ENCODE assay signal across 12 mouse cellular contexts in the genomic region with DNA sequence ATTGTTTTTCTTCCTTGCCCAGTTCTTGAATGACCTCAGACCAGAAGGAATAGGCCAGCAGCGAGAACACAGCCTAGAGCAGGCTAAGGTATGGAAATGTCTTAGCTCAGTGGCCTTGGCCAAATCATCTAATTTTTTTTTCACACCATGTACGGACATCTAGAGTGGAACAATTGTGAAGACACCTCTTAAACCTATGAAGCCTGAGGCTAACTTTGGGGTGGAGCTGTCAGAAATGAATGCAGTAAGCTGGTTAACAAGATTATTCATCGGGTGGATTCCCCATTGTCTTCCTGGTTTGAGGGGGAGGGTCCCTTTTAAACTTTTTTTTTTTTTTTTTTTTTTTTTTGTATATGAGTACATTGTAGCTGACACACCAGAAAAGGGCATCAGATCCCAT. TPM values are rescaled to one million over a fixed set of nuclear protein-coding genes. Genes with fewer than 3 reads are reported as not detected.
A peak's percentile ranks its signal among the peaks of the same experiment; 100 is the strongest.
DNase-seq lines count a peak whose midpoint lies in the region; ATAC-seq and TF ChIP-seq lines count a peak whose summit lies in the region.
"Not testable (repeated sequence)": the region's sequence is repeated elsewhere in the genome, so short reads cannot be mapped to it uniquely, and the experiment has no call there.
"Had no signal": no experiment of that assay in that cellular context is flagged by ENCODE, and none has a peak within 500 bp of the region (broad histone marks: within the 10 kb centered on the region; RNA-seq: fewer than 3 reads in every experiment).

No protein-coding gene starts in this region.

- WGBS in forebrain, embryonic 11.5 days: 60% methylated on average over 3 of the region's 3 CpGs
- WGBS in heart, embryonic 13.5 days: 76% methylated on average over 3 of the region's 3 CpGs
- 56% methylated on average over 3 of the region's 3 CpGs for WGBS in hindbrain, postnatal 0 days
- 76% methylated on average over 3 of the region's 3 CpGs for WGBS in liver, embryonic 15.5 days (ENCODE audit: insufficient replicate concordance)
- 55% methylated on average over 3 of the region's 3 CpGs for WGBS in midbrain, embryonic 15.5 days
- WGBS in stomach, embryonic 16.5 days: 59% methylated on average over 3 of the region's 3 CpGs

- TF ChIP-seq CTCF in MEL (IDR thresholded peaks at IDR 0.05 in 2 of 3, conservative IDR thresholded peaks at IDR 0.05 in 1 of 3; ENCODE audit: control insufficient read depth in 1 of 3, insufficient read depth in 1 of 3, low read depth in 2 of 3, low read length in 3 of 3, poor library complexity in 1 of 3, severe bottlenecking in 1 of 3); hindbrain, postnatal 0 days (IDR thresholded peaks at IDR 0.05; ENCODE audit: low read depth); left cerebral cortex, adult 2 months (IDR thresholded peaks at IDR 0.05): not testable (repeated sequence)

- H3K79me2 ChIP-seq in MEL (ENCODE audit: control insufficient read depth, insufficient read depth, low read length, poor library complexity): not testable (repeated sequence)

- TF ChIP-seq EP300 in MEL (IDR thresholded peaks at IDR 0.05; ENCODE audit: low read depth in 1 of 2, low read length in 2 of 2): not testable (repeated sequence)

- TF ChIP-seq RAD21 in MEL (IDR thresholded peaks at IDR 0.05; ENCODE audit: low read depth, low read length): not testable (repeated sequence)

- H3K4me2 ChIP-seq in forebrain, embryonic 11.5 days (ENCODE audit: low read depth, low read length, severe bottlenecking): peak overlapping the region; percentile 43; the same call in 1 of the 2 replicates
- H3K4me2 ChIP-seq in heart, embryonic 13.5 days: peak overlapping the region; percentile 63
- peak overlapping the region; percentile 45 for H3K4me2 ChIP-seq in hindbrain, postnatal 0 days (ENCODE audit: low read depth, low read length)
- H3K4me2 ChIP-seq in liver, embryonic 15.5 days: peak overlapping the region; percentile 71
- H3K4me2 ChIP-seq in midbrain, embryonic 15.5 days: peak overlapping the region; percentile 56
- peak overlapping the region; percentile 41 for H3K4me2 ChIP-seq in stomach, embryonic 16.5 days (ENCODE audit: low read depth, low read length)

- H3K36me3 ChIP-seq in MEL (ENCODE audit: control insufficient read depth in 1 of 2, insufficient read depth in 2 of 2, low read length in 2 of 2); forebrain, embryonic 11.5 days (ENCODE audit: control insufficient read depth, insufficient read depth, low read length); heart, embryonic 13.5 days; hindbrain, postnatal 0 days (ENCODE audit: insufficient read depth, low read length); liver, embryonic 15.5 days (replicated peaks); midbrain, embryonic 15.5 days (replicated peaks); stomach, embryonic 16.5 days (ENCODE audit: control insufficient read depth, insufficient read depth, low read length): not testable (repeated sequence)

- ATAC-seq in forebrain, embryonic 11.5 days (replicated peaks; ENCODE audit: low FRiP score); heart, embryonic 13.5 days (ENCODE audit: extremely low read depth, insufficient number of reproducible peaks, low FRiP score, low TSS enrichment); hindbrain, postnatal 0 days; liver, embryonic 15.5 days (ENCODE audit: insufficient read depth); midbrain, embryonic 15.5 days (replicated peaks); stomach, embryonic 16.5 days (ENCODE audit: insufficient read depth, low FRiP score): not testable (repeated sequence)

- peak overlapping the region; percentile 43 for H3K9ac ChIP-seq in MEL (ENCODE audit: control insufficient read depth, low read depth, low read length, poor library complexity, severe bottlenecking)
- H3K9ac ChIP-seq in forebrain, embryonic 11.5 days (ENCODE audit: low read length); hindbrain, postnatal 0 days (replicated peaks; ENCODE audit: low read length); liver, embryonic 15.5 days; stomach, embryonic 16.5 days (ENCODE audit: low read length): not testable (repeated sequence)
- H3K9ac ChIP-seq in heart, embryonic 13.5 days: peak overlapping the region; percentile 56
- peak overlapping the region; percentile 38; the same call in 1 of the 2 replicates for H3K9ac ChIP-seq in midbrain, embryonic 15.5 days

- H3K4me3 ChIP-seq in MEL (ENCODE audit: control insufficient read depth in 1 of 2, insufficient read depth in 1 of 2, low read depth in 2 of 2, low read length in 2 of 2): peak overlapping the region; percentile 24 to 44; a peak in 3 of 4 replicates
- H3K4me3 ChIP-seq in forebrain, embryonic 11.5 days (ENCODE audit: low read depth, low read length): peak overlapping the region; percentile 39
- H3K4me3 ChIP-seq in heart, embryonic 13.5 days: peak overlapping the region; percentile 53
- H3K4me3 ChIP-seq in hindbrain, postnatal 0 days (ENCODE audit: low read length): peak overlapping the region; percentile 37
- H3K4me3 ChIP-seq in left cerebral cortex, adult 2 months: peak overlapping the region; percentile 52
- H3K4me3 ChIP-seq in liver, embryonic 15.5 days (replicated peaks): peak overlapping the region; percentile 57
- H3K4me3 ChIP-seq in midbrain, embryonic 15.5 days: peak overlapping the region; percentile 50
- H3K4me3 ChIP-seq in stomach, embryonic 16.5 days (replicated peaks; ENCODE audit: low read length): not testable (repeated sequence)

- intact Hi-C loops in left cerebral cortex, adult 2 months (cut with DNase I): not testable (repeated sequence)

- not testable (repeated sequence) for H3K4me1 ChIP-seq in MEL (ENCODE audit: control insufficient read depth in 1 of 2, insufficient read depth in 2 of 2, low read length in 2 of 2); forebrain, embryonic 11.5 days (replicated peaks; ENCODE audit: control insufficient read depth, insufficient read depth, low read length); heart, embryonic 13.5 days; hindbrain, postnatal 0 days (ENCODE audit: insufficient read depth, low read length); liver, embryonic 15.5 days (replicated peaks); midbrain, embryonic 15.5 days; stomach, embryonic 16.5 days (ENCODE audit: control insufficient read depth, insufficient read depth, low read length)

- peak; percentile 26 for DNase-seq in MEL (ENCODE audit: low read depth, low spot score)
- not testable (repeated sequence) for DNase-seq in forebrain, embryonic 11.5 days (ENCODE audit: low spot score); hindbrain, postnatal 0 days (ENCODE audit: low spot score); left cerebral cortex, adult 2 months (ENCODE audit: extremely low spot score in 1 of 2, low spot score in 2 of 2)

- H3K9me3 ChIP-seq in MEL (replicated peaks; ENCODE audit: insufficient read depth, low read length); forebrain, embryonic 11.5 days (ENCODE audit: control insufficient read depth, low read length); heart, embryonic 13.5 days; hindbrain, postnatal 0 days (ENCODE audit: low read length); liver, embryonic 15.5 days (replicated peaks); midbrain, embryonic 15.5 days; stomach, embryonic 16.5 days (replicated peaks; ENCODE audit: control insufficient read depth, low read length): not testable (repeated sequence)

- H3K27ac ChIP-seq in MEL (ENCODE audit: control insufficient read depth, low read depth, low read length): peak overlapping the region; percentile 29
- not testable (repeated sequence) for H3K27ac ChIP-seq in forebrain, embryonic 11.5 days (ENCODE audit: low read depth, low read length); liver, embryonic 15.5 days (replicated peaks)
- H3K27ac ChIP-seq in heart, embryonic 13.5 days (replicated peaks): peak overlapping the region; percentile 67
- peak overlapping the region; percentile 58; the same call in 1 of the 2 replicates for H3K27ac ChIP-seq in hindbrain, postnatal 0 days
- peak overlapping the region; percentile 55 for H3K27ac ChIP-seq in left cerebral cortex, adult 2 months
- H3K27ac ChIP-seq in midbrain, embryonic 15.5 days: peak overlapping the region; percentile 71
- peak overlapping the region; percentile 38 for H3K27ac ChIP-seq in stomach, embryonic 16.5 days (ENCODE audit: low read length)

- not testable (repeated sequence) for H3K27me3 ChIP-seq in MEL (ENCODE audit: control insufficient read depth in 1 of 2, insufficient read depth in 2 of 2, low read length in 2 of 2); forebrain, embryonic 11.5 days (ENCODE audit: control insufficient read depth, insufficient read depth, low read length); heart, embryonic 13.5 days (replicated peaks); hindbrain, postnatal 0 days (ENCODE audit: insufficient read depth, low read length); liver, embryonic 15.5 days; midbrain, embryonic 15.5 days (replicated peaks); stomach, embryonic 16.5 days (ENCODE audit: control insufficient read depth, insufficient read depth, low read length)

- TF ChIP-seq POLR2A in MEL (IDR thresholded peaks at IDR 0.05; ENCODE audit: control insufficient read depth in 1 of 2, insufficient read depth in 1 of 2, low read depth in 1 of 2, low read length in 2 of 2, poor library complexity in 1 of 2): not testable (repeated sequence)

RNA-seq across cellular contexts. Expression of gene Ccl27a, which starts 0.5 kb away (rescaled TPM):
- total RNA-seq in MEL (2012; rRNA removed): 4.9 and 6.4 TPM in 2 replicates
- 10 to 100 TPM in 1 of 2 experiments, not detected in 1; 12.1 TPM for polyA plus RNA-seq in MEL (2012; ENCODE audit: insufficient read depth in 1 of 2, insufficient read length in 2 of 2, low read depth in 1 of 2, low replicate concordance in 2 of 2, missing spikeins in 1 of 2)
- 67.6 and 74.3 TPM in 2 replicates for polyA plus RNA-seq in forebrain, embryonic 11.5 days (2014; fragmentation: Nextera tagmentation; extraction: Ambion mirVana)
- polyA plus RNA-seq in heart, embryonic 13.5 days (2015; fragmentation: Nextera tagmentation; extraction: Ambion mirVana): 44.5 and 49.3 TPM in 2 replicates
- 148 and 223 TPM in 2 replicates for total RNA-seq in hindbrain, postnatal 0 days (2014; rRNA removed)
- 289 and 292 TPM in 2 replicates for polyA plus RNA-seq in hindbrain, postnatal 0 days (2015; fragmentation: Nextera tagmentation; extraction: Ambion mirVana)
- 100 to 1,000 TPM; 250 to 265 TPM for total RNA-seq in left cerebral cortex, adult 2 months (2021)
- 7.3 and 8.2 TPM in 2 replicates for polyA plus RNA-seq in liver, embryonic 15.5 days (2015; fragmentation: Nextera tagmentation; extraction: Ambion mirVana)
- polyA plus RNA-seq in midbrain, embryonic 15.5 days (2015; fragmentation: Nextera tagmentation; extraction: Ambion mirVana): 278 and 302 TPM in 2 replicates
- 29.9 and 33.6 TPM in 2 replicates for polyA plus RNA-seq in stomach, embryonic 16.5 days (2015; fragmentation: Nextera tagmentation; extraction: Ambion mirVana)
- total RNA-seq: monocyte, adult 5-6 weeks had no signal

RNA-seq across cellular contexts. Expression of gene Sigmar1, which starts 18.5 kb away (rescaled TPM):
- total RNA-seq in MEL (2012; rRNA removed): 59.4 and 80.1 TPM in 2 replicates
- 100 to 1,000 TPM; 112 to 190 TPM for polyA plus RNA-seq in MEL (2012; ENCODE audit: insufficient read depth in 1 of 2, insufficient read length in 2 of 2, low read depth in 1 of 2, low replicate concordance in 2 of 2, missing spikeins in 1 of 2)
- 75.9 and 84.1 TPM in 2 replicates for polyA plus RNA-seq in forebrain, embryonic 11.5 days (2014; fragmentation: Nextera tagmentation; extraction: Ambion mirVana)
- polyA plus RNA-seq in heart, embryonic 13.5 days (2015; fragmentation: Nextera tagmentation; extraction: Ambion mirVana): 63.3 and 69.8 TPM in 2 replicates
- 95.9 and 108 TPM in 2 replicates for total RNA-seq in hindbrain, postnatal 0 days (2014; rRNA removed)
- 61.3 and 61.9 TPM in 2 replicates for polyA plus RNA-seq in hindbrain, postnatal 0 days (2015; fragmentation: Nextera tagmentation; extraction: Ambion mirVana)
- 10 to 100 TPM; 58.0 to 58.9 TPM for total RNA-seq in left cerebral cortex, adult 2 months (2021)
- 47.3 and 59.1 TPM in 2 replicates for polyA plus RNA-seq in liver, embryonic 15.5 days (2015; fragmentation: Nextera tagmentation; extraction: Ambion mirVana)
- polyA plus RNA-seq in midbrain, embryonic 15.5 days (2015; fragmentation: Nextera tagmentation; extraction: Ambion mirVana): 65.7 and 66.0 TPM in 2 replicates
- polyA plus RNA-seq in stomach, embryonic 16.5 days (2015; fragmentation: Nextera tagmentation; extraction: Ambion mirVana): 76.9 and 88.4 TPM in 2 replicates

RNA-seq across cellular contexts. Expression of gene Galt, which starts 19.5 kb away (rescaled TPM):
- 22.7 and 26.5 TPM in 2 replicates for total RNA-seq in MEL (2012; rRNA removed)
- polyA plus RNA-seq in MEL (2012; ENCODE audit: insufficient read depth in 1 of 2, insufficient read length in 2 of 2, low read depth in 1 of 2, low replicate concordance in 2 of 2, missing spikeins in 1 of 2): 10 to 100 TPM in 1 of 2 experiments, not detected in 1; 31.9 TPM
- polyA plus RNA-seq in forebrain, embryonic 11.5 days (2014; fragmentation: Nextera tagmentation; extraction: Ambion mirVana): 18.4 and 21.4 TPM in 2 replicates
- 54.1 and 61.6 TPM in 2 replicates for polyA plus RNA-seq in heart, embryonic 13.5 days (2015; fragmentation: Nextera tagmentation; extraction: Ambion mirVana)
- total RNA-seq in hindbrain, postnatal 0 days (2014; rRNA removed): 77.6 and 87.8 TPM in 2 replicates
- 55.5 and 55.9 TPM in 2 replicates for polyA plus RNA-seq in hindbrain, postnatal 0 days (2015; fragmentation: Nextera tagmentation; extraction: Ambion mirVana)
- total RNA-seq in left cerebral cortex, adult 2 months (2021): 10 to 100 TPM; 85.8 to 88.5 TPM
- 29.9 and 36.0 TPM in 2 replicates for polyA plus RNA-seq in liver, embryonic 15.5 days (2015; fragmentation: Nextera tagmentation; extraction: Ambion mirVana)
- polyA plus RNA-seq in midbrain, embryonic 15.5 days (2015; fragmentation: Nextera tagmentation; extraction: Ambion mirVana): 48.3 and 51.1 TPM in 2 replicates
- 43.8 and 44.7 TPM in 2 replicates for polyA plus RNA-seq in stomach, embryonic 16.5 days (2015; fragmentation: Nextera tagmentation; extraction: Ambion mirVana)

RNA-seq across cellular contexts. Expression of gene Arid3c, which starts 43.6 kb away (rescaled TPM):
- total RNA-seq in MEL (2012; rRNA removed): not detected in 2 replicates
- under 1 TPM in 1 of 2 experiments, not detected in 1; 0.13 TPM for polyA plus RNA-seq in MEL (2012; ENCODE audit: insufficient read depth in 1 of 2, insufficient read length in 2 of 2, low read depth in 1 of 2, low replicate concordance in 2 of 2, missing spikeins in 1 of 2)
- polyA plus RNA-seq in forebrain, embryonic 11.5 days (2014; fragmentation: Nextera tagmentation; extraction: Ambion mirVana): 0.59 and 0.80 TPM in 2 replicates
- polyA plus RNA-seq in heart, embryonic 13.5 days (2015; fragmentation: Nextera tagmentation; extraction: Ambion mirVana): not detected in 2 replicates
- total RNA-seq in hindbrain, postnatal 0 days (2014; rRNA removed): 0.22 and 2.1 TPM in 2 replicates
- polyA plus RNA-seq in hindbrain, postnatal 0 days (2015; fragmentation: Nextera tagmentation; extraction: Ambion mirVana): 0.68 and 0.99 TPM in 2 replicates
- under 1 TPM in 1 of 2 experiments, not detected in 1; 0.52 TPM for total RNA-seq in left cerebral cortex, adult 2 months (2021)
- not detected in 2 replicates for polyA plus RNA-seq in liver, embryonic 15.5 days (2015; fragmentation: Nextera tagmentation; extraction: Ambion mirVana)
- 0.56 and 1.1 TPM in 2 replicates for polyA plus RNA-seq in midbrain, embryonic 15.5 days (2015; fragmentation: Nextera tagmentation; extraction: Ambion mirVana)
- polyA plus RNA-seq in stomach, embryonic 16.5 days (2015; fragmentation: Nextera tagmentation; extraction: Ambion mirVana): not detected in 2 replicates
- total RNA-seq: adrenal gland, postnatal 25 days; gastrocnemius, postnatal 36 days; heart, postnatal 4 days; monocyte, adult 5-6 weeks had no signal

RNA-seq across cellular contexts. Expression of gene Dctn3, which starts 51.5 kb away (rescaled TPM):
- total RNA-seq in MEL (2012; rRNA removed): 51.8 and 57.7 TPM in 2 replicates
- 10 to 100 TPM in 1 of 2 experiments, not detected in 1; 64.6 TPM for polyA plus RNA-seq in MEL (2012; ENCODE audit: insufficient read depth in 1 of 2, insufficient read length in 2 of 2, low read depth in 1 of 2, low replicate concordance in 2 of 2, missing spikeins in 1 of 2)
- polyA plus RNA-seq in forebrain, embryonic 11.5 days (2014; fragmentation: Nextera tagmentation; extraction: Ambion mirVana): 135 and 142 TPM in 2 replicates
- polyA plus RNA-seq in heart, embryonic 13.5 days (2015; fragmentation: Nextera tagmentation; extraction: Ambion mirVana): 128 and 139 TPM in 2 replicates
- total RNA-seq in hindbrain, postnatal 0 days (2014; rRNA removed): 145 and 147 TPM in 2 replicates
- 306 and 316 TPM in 2 replicates for polyA plus RNA-seq in hindbrain, postnatal 0 days (2015; fragmentation: Nextera tagmentation; extraction: Ambion mirVana)
- total RNA-seq in left cerebral cortex, adult 2 months (2021): 100 to 1,000 TPM; 165 TPM
- polyA plus RNA-seq in liver, embryonic 15.5 days (2015; fragmentation: Nextera tagmentation; extraction: Ambion mirVana): 64.1 and 67.2 TPM in 2 replicates
- polyA plus RNA-seq in midbrain, embryonic 15.5 days (2015; fragmentation: Nextera tagmentation; extraction: Ambion mirVana): 295 and 308 TPM in 2 replicates
- polyA plus RNA-seq in stomach, embryonic 16.5 days (2015; fragmentation: Nextera tagmentation; extraction: Ambion mirVana): 132 TPM in 2 replicates
